Mouse (Mus musculus) spleen, adult 18-20 months (tissue): ENCODE data around the gene Sh3bp4.

Experiments
- DNase-seq, 2 experiments: peaks; one replicate each; pipeline ENCODE4 v3.0.0; 2022; ENCODE audit warnings: mixed read lengths in 2 of 2

Sh3bp4 gene

DNA sequence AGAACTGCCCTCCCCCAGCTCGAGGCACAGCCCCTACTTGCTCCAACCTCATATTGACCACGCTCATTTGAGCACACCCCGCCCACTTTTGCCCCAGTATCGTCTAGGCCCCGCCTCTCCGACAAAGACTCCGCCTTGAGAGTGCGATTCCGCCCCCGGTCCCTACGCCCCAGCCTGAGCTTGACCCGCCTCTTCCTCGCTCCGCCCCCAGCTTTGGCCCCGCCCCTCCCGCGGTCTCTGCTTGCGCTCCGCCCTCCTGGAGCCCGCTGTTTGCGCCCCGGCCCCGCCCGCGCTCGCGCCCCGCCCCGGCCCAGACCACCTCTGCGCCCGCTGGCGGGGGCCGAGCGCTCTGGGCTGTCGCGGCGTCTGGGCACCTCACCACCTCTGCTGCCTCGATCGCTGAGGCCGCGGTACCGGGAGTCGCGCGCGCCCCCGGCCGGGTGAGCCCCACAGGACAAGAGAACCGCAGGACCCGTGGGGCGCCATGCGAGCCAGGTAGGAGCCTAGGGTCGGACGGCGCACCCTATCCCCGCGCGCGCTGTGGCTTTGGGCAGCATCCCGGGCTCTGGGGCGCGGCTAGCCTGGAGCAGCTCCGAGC, at the start of gene Sh3bp4:
Gene Sh3bp4, plus strand, starts transcription at position 313 of the 598 bp plus-strand sequence.
- DNase-seq = peak; percentile 82 to 88

DNA sequence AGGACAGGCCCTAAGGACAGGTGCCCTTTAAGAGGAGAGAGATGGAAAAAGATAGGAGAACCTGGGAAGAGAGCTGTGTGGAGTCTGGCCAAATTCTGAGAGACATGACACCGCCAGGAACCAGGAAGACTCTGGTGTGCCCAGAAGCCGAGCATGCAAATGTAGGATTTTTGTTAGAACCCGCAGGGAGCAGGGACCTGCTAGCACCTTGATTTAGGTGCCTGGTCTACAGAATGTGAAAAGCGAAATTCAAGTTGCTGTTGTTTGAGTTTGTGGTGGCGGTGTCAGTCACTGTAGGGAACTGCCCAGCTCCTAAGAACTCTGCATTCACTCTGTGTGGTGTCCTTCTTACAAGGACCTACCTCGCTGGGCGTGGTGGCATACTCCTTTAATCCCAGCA, 47.2 kb upstream of the Sh3bp4 start:
- DNase-seq = no peak

DNA sequence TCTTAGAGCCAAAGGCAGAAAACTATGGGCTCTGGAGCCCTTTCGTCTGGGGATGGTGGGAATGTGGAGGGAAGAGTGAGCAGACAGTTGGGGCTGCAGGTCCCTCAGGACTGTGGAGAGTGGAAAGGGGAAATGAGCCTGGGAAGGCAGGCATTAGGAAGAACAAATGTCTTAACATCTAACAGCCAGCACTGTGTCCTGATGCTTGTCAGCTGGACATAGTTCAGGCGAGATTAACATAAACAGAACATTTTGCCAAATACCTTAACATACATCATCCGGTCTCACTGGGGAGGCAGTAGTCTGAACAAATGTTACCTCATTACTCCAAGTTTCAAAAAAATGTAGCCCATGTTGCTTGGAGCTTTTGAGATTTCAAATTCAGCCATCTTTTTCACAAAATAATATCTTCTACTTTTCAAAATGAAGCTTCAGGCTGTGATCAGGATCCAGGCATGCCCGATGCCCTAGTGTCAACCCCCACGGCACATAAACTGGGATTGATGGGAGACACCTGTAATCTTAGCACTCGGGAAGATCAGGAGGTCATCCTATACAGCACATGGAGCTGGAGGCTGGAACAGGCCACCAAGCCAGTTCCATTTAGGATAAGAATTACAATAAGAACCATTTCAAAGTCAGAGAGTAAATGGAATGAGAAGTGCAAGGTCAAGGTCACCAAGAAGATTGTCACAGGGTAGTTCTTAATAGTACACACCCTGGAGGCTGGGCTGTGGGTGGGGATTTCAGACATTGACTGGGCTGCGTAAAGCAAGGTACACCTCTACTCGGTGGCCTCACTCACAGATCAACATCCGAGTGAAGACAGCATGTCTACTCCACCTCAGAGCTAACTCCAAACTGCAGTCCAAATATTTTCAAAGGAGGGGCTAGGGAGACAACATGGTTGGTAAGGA, 45.3 kb upstream of the Sh3bp4 start:
- DNase-seq = no peak

DNA sequence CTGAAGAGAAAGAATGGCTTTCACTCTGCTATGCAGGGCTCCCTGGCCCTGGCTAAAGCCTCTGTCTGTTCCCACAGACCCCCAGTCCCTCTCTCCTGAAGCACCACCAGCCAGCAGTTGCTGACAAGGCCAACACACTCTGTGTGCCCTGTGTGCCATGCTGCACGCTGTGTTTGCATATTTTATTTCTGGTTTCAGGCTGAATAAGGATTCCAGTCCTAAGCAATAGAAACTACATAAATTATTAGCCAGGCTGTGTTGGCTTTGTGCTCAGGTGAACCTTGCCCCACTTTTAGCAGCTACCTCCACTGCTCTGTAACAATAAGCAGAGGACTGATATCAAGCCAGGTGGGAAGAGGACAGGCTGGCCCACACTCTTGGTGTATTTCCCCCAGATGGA, 44.2 kb upstream of the Sh3bp4 start:
- no peak for DNase-seq

GRCm38 (mm10) chr1:89029136-89029927, 40.9 kb upstream of the Sh3bp4 start:
- no peak for DNase-seq

- DNase-seq = no peak
Measured at GRCm38 (mm10) chr1:89033661-89034060, 36.6 kb upstream of the Sh3bp4 start.

DNA sequence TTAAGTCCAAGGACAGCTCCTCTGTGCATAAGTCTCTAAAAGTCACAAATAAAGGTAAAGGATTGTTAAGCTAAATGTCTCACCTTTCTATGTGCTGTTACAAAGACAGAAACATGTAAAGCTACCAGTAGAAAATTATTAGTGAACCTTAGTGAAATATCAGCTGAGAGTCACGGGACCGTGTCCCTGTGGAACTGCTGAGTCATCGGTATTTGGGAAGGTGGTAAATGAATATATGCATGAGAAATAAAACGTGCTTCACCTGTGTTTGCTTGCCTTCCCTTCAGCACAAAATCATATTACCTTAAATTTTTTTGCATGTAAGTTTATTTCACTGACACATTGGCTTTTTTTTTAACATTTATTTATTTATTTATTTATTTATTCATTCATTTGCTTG, 36.2 kb upstream of the Sh3bp4 start:
- no peak for DNase-seq

DNA sequence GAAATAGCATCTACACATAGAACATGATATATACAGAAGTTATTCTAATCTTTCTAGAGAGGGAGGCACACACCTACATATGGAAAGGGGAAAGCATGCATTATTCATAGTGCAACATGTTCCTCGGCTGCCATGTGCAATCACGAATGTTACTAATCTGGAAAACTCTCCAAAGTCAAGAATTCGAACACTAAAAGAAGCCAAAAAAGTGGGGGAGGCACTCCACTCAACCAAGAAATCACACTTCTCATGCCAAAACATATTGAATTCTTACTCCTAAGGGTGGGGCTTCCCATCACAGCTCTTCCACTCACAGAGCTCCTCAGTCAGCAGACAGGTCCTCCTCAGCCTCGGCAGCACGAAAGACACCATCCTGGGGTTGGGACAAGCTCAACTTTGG, 35.1 kb upstream of the Sh3bp4 start:
- no peak for DNase-seq

GRCm38 (mm10) chr1:89039836-89040235, 30.4 kb upstream of the Sh3bp4 start:
- no peak for DNase-seq

- no peak for DNase-seq
Measured at GRCm38 (mm10) chr1:89041290-89041689, 28.9 kb upstream of the Sh3bp4 start.

GRCm38 (mm10) chr1:89042081-89042480, 28.1 kb upstream of the Sh3bp4 start:
- DNase-seq = no peak

DNA sequence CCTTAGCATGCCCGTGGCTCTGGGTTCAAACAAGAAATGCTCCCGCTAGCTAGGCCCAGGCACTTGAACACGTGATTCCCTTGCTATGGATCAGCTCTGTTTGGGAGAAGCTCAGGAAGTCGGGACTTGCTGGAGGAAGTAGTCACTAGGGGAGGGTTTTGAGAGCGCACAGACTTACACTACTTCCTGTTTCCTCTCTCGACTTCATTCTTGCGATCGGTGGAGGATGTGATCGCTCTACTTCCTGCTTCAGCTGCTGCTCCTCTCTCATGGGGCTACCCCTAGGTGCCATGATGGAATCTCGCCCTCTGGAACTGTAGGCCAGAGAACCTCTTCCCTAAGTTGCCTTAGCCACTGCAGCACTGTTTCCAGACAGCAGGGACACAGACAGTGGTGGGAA, 27.3 kb upstream of the Sh3bp4 start:
- no peak for DNase-seq

GRCm38 (mm10) chr1:89045403-89045802, 24.8 kb upstream of the Sh3bp4 start:
- DNase-seq = no peak

DNA sequence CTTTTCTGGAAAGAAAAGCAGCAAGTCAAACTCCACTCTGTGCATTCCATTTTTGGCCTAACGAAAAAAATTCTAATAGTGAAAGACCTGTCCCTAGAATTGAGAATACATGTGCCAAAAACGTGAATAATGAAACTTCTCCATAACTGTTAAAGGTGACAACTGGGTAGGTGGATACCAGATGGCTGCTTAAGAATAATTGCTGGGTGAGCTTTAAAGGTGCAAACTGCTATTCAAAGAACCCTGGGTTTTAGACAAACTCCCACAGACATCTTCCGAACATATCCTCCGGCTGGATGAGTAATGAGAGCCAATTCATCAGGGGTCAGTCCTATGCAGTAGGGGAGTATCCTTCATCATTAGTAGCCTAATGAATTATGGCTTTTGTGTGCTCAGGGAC, 20.7 kb upstream of the Sh3bp4 start:
- no peak for DNase-seq

DNA sequence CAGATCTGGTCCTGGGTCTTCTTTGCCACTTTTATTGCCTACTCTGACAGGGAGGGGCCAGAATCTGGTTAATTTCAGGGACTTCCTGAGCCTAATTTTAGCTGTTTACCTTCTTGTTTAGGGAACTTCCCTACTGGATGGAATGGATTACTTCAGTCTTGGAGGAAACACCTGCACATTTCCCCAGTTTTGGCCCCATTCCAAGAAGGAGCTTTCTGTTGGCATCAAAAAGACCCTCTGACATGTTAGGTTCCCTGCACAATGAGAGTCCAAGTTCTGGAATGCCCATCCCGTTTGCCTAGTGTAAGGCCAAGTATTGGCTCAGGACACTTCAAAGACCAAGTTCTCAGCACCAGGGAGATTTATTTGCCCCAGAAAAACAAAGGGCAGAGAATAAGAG, 14.0 kb upstream of the Sh3bp4 start:
- no peak for DNase-seq

DNA sequence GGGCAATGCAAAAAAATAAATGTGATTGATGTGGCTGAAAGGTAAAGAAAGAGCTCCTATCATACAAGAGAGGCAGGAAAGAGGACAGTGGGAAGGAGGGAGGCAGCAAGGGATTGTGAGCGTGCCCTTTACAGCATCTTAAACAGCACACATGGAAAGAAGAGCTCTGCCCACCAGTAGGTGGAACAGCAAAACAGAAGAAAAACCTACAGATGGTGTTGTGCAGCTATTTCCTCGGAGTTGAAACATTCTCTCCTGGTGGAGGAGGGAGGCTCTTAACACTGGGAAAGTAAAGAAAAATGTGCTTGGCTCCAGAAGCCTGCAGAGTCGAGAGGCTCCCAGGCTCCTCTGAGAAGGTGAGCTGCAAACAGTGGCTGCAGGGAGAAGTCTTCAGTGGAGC, 12.8 kb upstream of the Sh3bp4 start:
- DNase-seq = no peak

GRCm38 (mm10) chr1:89058011-89058410, 12.2 kb upstream of the Sh3bp4 start:
- DNase-seq = no peak

DNA sequence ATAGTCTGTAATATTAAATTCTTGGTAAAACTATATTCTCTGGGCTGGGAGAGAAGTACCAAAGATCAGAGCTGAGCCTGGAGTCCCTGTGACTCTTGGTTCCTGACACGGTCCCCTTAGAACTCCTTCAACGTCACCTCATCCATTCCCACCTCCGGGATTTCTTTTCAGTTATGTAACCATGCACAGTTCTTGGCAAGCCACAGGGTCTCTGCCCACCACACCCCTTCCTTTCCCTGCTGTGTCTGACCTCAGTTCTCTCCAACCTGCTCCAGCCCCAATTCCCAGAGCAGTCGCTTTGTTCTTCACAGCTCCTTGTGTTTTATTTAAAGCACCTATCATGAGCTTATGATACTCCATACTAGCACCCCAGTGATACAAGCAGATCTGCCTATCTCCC, 7.2 kb upstream of the Sh3bp4 start:
- no peak for DNase-seq

- no peak for DNase-seq
Measured at GRCm38 (mm10) chr1:89063800-89064199, 6.4 kb upstream of the Sh3bp4 start.

- no peak for DNase-seq
Measured at GRCm38 (mm10) chr1:89068812-89069211, 1.4 kb upstream of the Sh3bp4 start.

DNA sequence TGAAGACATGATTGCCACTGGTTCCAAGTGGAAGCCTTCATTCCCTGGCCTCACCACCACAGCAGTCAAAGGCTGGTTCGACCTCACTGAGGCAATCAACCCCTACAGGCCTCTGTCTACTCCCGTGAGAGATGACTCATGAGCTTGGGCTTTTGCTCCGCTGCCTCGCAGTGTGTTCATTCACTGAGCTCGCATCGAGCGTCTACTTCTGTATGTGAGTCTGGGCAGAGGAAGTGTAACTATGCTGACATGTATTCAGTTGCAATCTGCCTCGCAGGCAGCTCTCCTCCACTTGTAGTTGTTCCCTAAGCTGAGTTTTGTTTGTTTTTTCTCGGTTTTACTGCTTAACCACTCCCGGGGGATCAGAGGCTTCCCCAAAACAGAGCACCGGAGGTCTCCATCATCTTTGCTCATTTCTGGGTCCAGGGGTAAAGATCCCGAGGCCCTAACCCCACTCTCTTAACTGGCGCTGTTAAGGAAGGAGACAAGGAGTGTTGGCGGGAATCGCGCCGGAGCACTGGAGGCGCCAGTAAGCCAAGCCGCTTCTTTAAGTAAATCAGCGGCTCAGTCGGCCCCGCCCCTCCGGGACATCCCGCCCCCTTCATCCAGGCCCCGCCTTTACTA, 624 bp upstream of the Sh3bp4 start:
- DNase-seq = no peak

- peak in 1 of 2 experiments; percentile 14 for DNase-seq
Measured at GRCm38 (mm10) chr1:89070871-89071361, 701 bp downstream of the Sh3bp4 start.
